Mouse (Mus musculus) kidney, postnatal 14 days (tissue): ENCODE results near the gene Nedd1.

Experiments used
- DNase-seq: peaks from one replicate; pipeline ENCODE4 v3.0.0; 2022; ENCODE audit warnings: mixed read lengths

Nedd1 gene

GRCm38 (mm10) chr10:92721771-92722619, at the start of gene Nedd1:
Gene Nedd1 (minus strand): TSS chr10:92722420.
- peak; percentile 96 for DNase-seq

- DNase-seq: no peak
These were observed 32.1 kb upstream of the Nedd1 start for GRCm38 (mm10) chr10:92754359-92754758.

GRCm38 (mm10) chr10:92730339-92730738, 8.1 kb upstream of the Nedd1 start:
- no peak for DNase-seq

GRCm38 (mm10) chr10:92728723-92729122, 6.5 kb upstream of the Nedd1 start:
- no peak for DNase-seq

GRCm38 (mm10) chr10:92722620-92722988, 384 bp upstream of the Nedd1 start:
- DNase-seq: no peak

- DNase-seq: no peak
These were observed 23.2 kb downstream of the Nedd1 start for GRCm38 (mm10) chr10:92699032-92699431.

GRCm38 (mm10) chr10:92675056-92675455, 47.2 kb downstream of the Nedd1 start:
- DNase-seq: no peak

- DNase-seq: no peak
These were observed 50.3 kb downstream of the Nedd1 start for GRCm38 (mm10) chr10:92671906-92672305.

GRCm38 (mm10) chr10:92665287-92665686, 56.9 kb downstream of the Nedd1 start:
- no peak for DNase-seq

- DNase-seq: no peak
These were observed 69.0 kb downstream of the Nedd1 start for GRCm38 (mm10) chr10:92653266-92653665.

- no peak for DNase-seq
These were observed 69.8 kb downstream of the Nedd1 start for GRCm38 (mm10) chr10:92652399-92652920.

- no peak for DNase-seq
These were observed 71.0 kb downstream of the Nedd1 start for GRCm38 (mm10) chr10:92651266-92651665.

GRCm38 (mm10) chr10:92649096-92649495, 73.1 kb downstream of the Nedd1 start:
- no peak for DNase-seq

GRCm38 (mm10) chr10:92647691-92648090, 74.5 kb downstream of the Nedd1 start:
- no peak for DNase-seq

- DNase-seq: peak; percentile 13
These were observed 78.2 kb downstream of the Nedd1 start for GRCm38 (mm10) chr10:92643995-92644394.

GRCm38 (mm10) chr10:92641032-92641431, 81.2 kb downstream of the Nedd1 start:
- DNase-seq: no peak
